Mouse (Mus musculus): ENCODE results near the gene Kcna1. TPM values are rescaled to one million over a fixed set of nuclear protein-coding genes. Genes with fewer than 3 reads are reported as not detected.
A peak's percentile ranks its signal among the peaks of the same experiment; 100 is the strongest.

Gene Kcna1
- total RNA-seq (2014; rRNA removed) (4.8 and 5.9 TPM in 2 replicates), polyA plus RNA-seq (2015; fragmentation: Nextera tagmentation; extraction: Ambion mirVana) (3.6 and 4.4 TPM in 2 replicates)

- H3K36me3 ChIP-seq (ENCODE audit: insufficient read depth), result no peaks in the 10 kb centered on the region
- peak within 1 kb of the TSS; percentile 35; the same call in 1 of the 2 replicates for H3K27ac ChIP-seq (ENCODE audit: low read depth, low read length)
- no peak for TF ChIP-seq CTCF (IDR thresholded peaks at IDR 0.05; ENCODE audit: low read depth)
- H3K4me3 ChIP-seq (ENCODE audit: low read depth, low read length), result peak within 1 kb of the TSS; percentile 64
- no peak for DNase-seq
- 10% methylated on average over 8 of the region's 8 CpGs for WGBS
- H3K9ac ChIP-seq, result peak within 1 kb of the TSS; percentile 49
- H3K27me3 ChIP-seq (ENCODE audit: insufficient read depth, low read length), result peaks cover 23% of the 10 kb centered on the region
- H3K9me3 ChIP-seq (ENCODE audit: low read length), result no peaks in the 10 kb centered on the region
- H3K4me2 ChIP-seq (ENCODE audit: low read depth), result peak within 1 kb of the TSS; percentile 99
- H3K4me1 ChIP-seq (ENCODE audit: insufficient read depth), result peaks cover 12% of the 10 kb centered on the region
- no peak for ATAC-seq
Measured at GRCm38 (mm10) chr6:126646381-126646780, at the start of gene Kcna1. Gene Kcna1 (minus strand): TSS chr6:126646384.

DNA sequence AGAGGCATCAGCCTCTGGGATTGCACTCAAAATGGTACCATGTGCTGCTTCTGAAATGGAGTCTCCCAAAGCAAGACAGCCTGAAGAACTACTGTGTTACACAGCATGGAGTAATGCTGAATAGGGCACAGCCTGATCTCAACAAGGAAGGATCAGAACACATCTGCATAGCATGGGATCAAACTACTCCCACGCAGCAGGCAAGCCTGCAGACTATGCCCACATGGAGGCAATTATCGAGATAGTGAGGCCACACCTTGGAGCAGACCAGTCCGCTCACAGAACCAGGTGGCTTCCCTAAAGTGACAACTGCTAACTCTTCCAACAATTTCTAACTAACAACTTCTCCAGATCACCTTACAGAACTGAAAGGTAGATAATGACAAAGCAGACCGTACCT lies 40.9 kb upstream of the Kcna1 start:
- no peak overlapping the region for H3K27ac ChIP-seq (ENCODE audit: low read depth, low read length)
- H3K4me1 ChIP-seq (ENCODE audit: insufficient read depth), result no peaks in the 10 kb centered on the region
- no peak for TF ChIP-seq CTCF (IDR thresholded peaks at IDR 0.05; ENCODE audit: low read depth)
- ATAC-seq (no peak), DNase-seq (no peak)
- no peak overlapping the region for H3K9ac ChIP-seq
- H3K4me3 ChIP-seq (ENCODE audit: low read depth, low read length), result no peak overlapping the region
- H3K36me3 ChIP-seq (ENCODE audit: insufficient read depth), result no peaks in the 10 kb centered on the region
- no peaks in the 10 kb centered on the region for H3K27me3 ChIP-seq (ENCODE audit: insufficient read depth, low read length)
- no peaks in the 10 kb centered on the region for H3K9me3 ChIP-seq (ENCODE audit: low read length)
- 78% methylated on average over 4 of the region's 4 CpGs for WGBS
- no peak overlapping the region for H3K4me2 ChIP-seq (ENCODE audit: low read depth)

DNA sequence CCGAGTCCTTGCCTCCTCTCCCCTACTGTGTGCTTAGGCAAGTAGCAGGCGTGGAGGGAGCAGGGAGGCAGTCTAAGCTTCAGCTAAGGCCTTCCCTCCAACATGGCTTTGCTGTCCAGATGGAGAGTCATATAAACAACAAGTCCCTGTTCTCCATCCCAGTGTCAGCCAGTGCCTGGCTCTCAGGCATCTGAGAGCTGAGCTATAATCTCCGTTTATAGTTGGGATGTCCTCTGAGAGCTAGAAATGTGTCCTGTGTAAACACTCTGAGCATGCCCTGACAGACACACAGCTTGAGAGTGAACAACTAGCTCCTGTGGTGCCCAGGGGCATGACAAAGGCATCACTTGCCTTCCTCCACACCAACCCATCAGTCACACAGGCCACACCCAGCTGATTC lies 39.0 kb upstream of the Kcna1 start:
- Histone ChIP-seq H3K9ac (no peak overlapping the region), H3K27me3 (ENCODE audit: insufficient read depth, low read length) (no peaks in the 10 kb centered on the region), H3K27ac (ENCODE audit: low read depth, low read length) (no peak overlapping the region), H3K4me3 (ENCODE audit: low read depth, low read length) (no peak overlapping the region), H3K4me1 (ENCODE audit: insufficient read depth) (no peaks in the 10 kb centered on the region), H3K4me2 (ENCODE audit: low read depth) (no peak overlapping the region), H3K9me3 (ENCODE audit: low read length) (no peaks in the 10 kb centered on the region), H3K36me3 (ENCODE audit: insufficient read depth) (no peaks in the 10 kb centered on the region)
- 85% methylated on average over 3 of the region's 3 CpGs for WGBS
- no peak for TF ChIP-seq CTCF (IDR thresholded peaks at IDR 0.05; ENCODE audit: low read depth)
- DNase-seq (no peak), ATAC-seq (no peak)

DNA sequence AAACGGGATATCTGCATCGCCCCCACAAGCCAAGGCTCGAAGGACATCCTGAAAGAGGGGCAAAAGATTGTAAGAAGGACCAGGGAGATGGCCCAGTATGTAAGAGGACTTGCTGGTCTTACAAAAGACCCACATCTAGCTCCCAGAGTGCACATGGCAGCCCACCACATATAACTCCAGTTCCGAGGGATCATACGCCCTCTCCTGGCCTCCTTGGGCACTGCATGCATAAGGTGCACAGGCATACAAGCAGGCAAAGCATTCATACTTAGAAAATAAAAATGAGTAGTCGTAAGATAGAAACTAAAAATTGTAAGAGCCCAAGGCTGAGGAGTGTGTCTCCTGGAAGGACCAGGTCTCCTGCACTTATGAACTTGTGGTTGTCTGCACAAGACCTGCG lies 32.8 kb upstream of the Kcna1 start:
- Histone ChIP-seq H3K4me2 (ENCODE audit: low read depth) (no peak overlapping the region), H3K4me3 (ENCODE audit: low read depth, low read length) (no peak overlapping the region), H3K9me3 (ENCODE audit: low read length) (no peaks in the 10 kb centered on the region), H3K27ac (ENCODE audit: low read depth, low read length) (no peak overlapping the region), H3K9ac (no peak overlapping the region), H3K36me3 (ENCODE audit: insufficient read depth) (no peaks in the 10 kb centered on the region), H3K27me3 (ENCODE audit: insufficient read depth, low read length) (no peaks in the 10 kb centered on the region), H3K4me1 (ENCODE audit: insufficient read depth) (no peaks in the 10 kb centered on the region)
- peak; percentile 66 for TF ChIP-seq CTCF (IDR thresholded peaks at IDR 0.05; ENCODE audit: low read depth)
- 71% methylated on average over 7 of the region's 7 CpGs for WGBS
- no peak for ATAC-seq
- no peak for DNase-seq

- 75% methylated on average over 5 of the region's 5 CpGs for WGBS
- Histone ChIP-seq H3K27me3 (ENCODE audit: insufficient read depth, low read length) (no peaks in the 10 kb centered on the region), H3K9ac (no peak overlapping the region), H3K9me3 (ENCODE audit: low read length) (no peaks in the 10 kb centered on the region), H3K36me3 (ENCODE audit: insufficient read depth) (no peaks in the 10 kb centered on the region), H3K4me3 (ENCODE audit: low read depth, low read length) (no peak overlapping the region), H3K4me1 (ENCODE audit: insufficient read depth) (no peaks in the 10 kb centered on the region), H3K4me2 (ENCODE audit: low read depth) (no peak overlapping the region), H3K27ac (ENCODE audit: low read depth, low read length) (no peak overlapping the region)
- no peak for ATAC-seq
- no peak for TF ChIP-seq CTCF (IDR thresholded peaks at IDR 0.05; ENCODE audit: low read depth)
- DNase-seq, result no peak
Measured at GRCm38 (mm10) chr6:126667001-126667400, 20.8 kb upstream of the Kcna1 start.

DNA sequence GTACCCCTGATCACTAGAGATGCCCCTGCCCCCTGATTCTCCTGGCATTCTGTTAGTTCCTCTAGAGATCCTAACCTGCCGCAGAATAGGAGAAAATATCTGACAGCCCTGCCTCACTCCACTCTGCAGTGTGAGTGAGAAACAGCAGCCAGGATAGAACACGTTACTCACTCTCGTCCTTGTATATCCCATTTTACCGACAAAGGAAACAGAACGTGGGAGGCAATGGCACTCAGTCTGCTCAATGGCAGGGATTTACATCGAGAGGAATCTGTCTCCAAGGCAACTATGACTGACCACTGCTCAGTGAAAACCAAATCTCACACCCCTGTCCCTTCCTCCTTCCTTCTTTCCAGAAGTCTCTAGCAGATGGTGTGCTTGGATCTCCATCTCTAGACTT lies 19.9 kb upstream of the Kcna1 start:
- Histone ChIP-seq H3K4me1 (ENCODE audit: insufficient read depth) (no peaks in the 10 kb centered on the region), H3K27me3 (ENCODE audit: insufficient read depth, low read length) (no peaks in the 10 kb centered on the region), H3K4me2 (ENCODE audit: low read depth) (no peak overlapping the region), H3K4me3 (ENCODE audit: low read depth, low read length) (no peak overlapping the region), H3K9ac (no peak overlapping the region), H3K36me3 (ENCODE audit: insufficient read depth) (no peaks in the 10 kb centered on the region), H3K27ac (ENCODE audit: low read depth, low read length) (peak overlapping the region; percentile 15; the same call in 1 of the 2 replicates), H3K9me3 (ENCODE audit: low read length) (no peaks in the 10 kb centered on the region)
- no peak for DNase-seq
- ATAC-seq, result peak; percentile 60
- 32% methylated on average over 6 of the region's 6 CpGs for WGBS
- no peak for TF ChIP-seq CTCF (IDR thresholded peaks at IDR 0.05; ENCODE audit: low read depth)

- Histone ChIP-seq H3K4me1 (ENCODE audit: insufficient read depth) (no peaks in the 10 kb centered on the region), H3K4me2 (ENCODE audit: low read depth) (no peak overlapping the region), H3K9ac (no peak overlapping the region), H3K27me3 (ENCODE audit: insufficient read depth, low read length) (no peaks in the 10 kb centered on the region), H3K36me3 (ENCODE audit: insufficient read depth) (no peaks in the 10 kb centered on the region), H3K9me3 (ENCODE audit: low read length) (no peaks in the 10 kb centered on the region), H3K4me3 (ENCODE audit: low read depth, low read length) (no peak overlapping the region), H3K27ac (ENCODE audit: low read depth, low read length) (no peak overlapping the region)
- TF ChIP-seq CTCF (IDR thresholded peaks at IDR 0.05; ENCODE audit: low read depth), result no peak
- 70% methylated on average over 3 of the region's 3 CpGs for WGBS
- ATAC-seq (no peak), DNase-seq (no peak)
Measured at GRCm38 (mm10) chr6:126664569-126664968, 18.4 kb upstream of the Kcna1 start.
